Mouse (Mus musculus) left cerebral cortex, postnatal 36 days (tissue): Measurements from ENCODE around the gene Rhoj. TPM values are rescaled to one million over a fixed set of nuclear protein-coding genes. Genes with fewer than 3 reads are reported as not detected.

Experiments
- DNase-seq, 2 experiments: peaks; one replicate each; pipeline ENCODE4 v3.0.0; 2021 to 2022; ENCODE audit warnings: low spot score in 2 of 2, mixed read lengths in 1 of 2
- intact Hi-C: fragments of 180-260 bp; cut with DNase I; formaldehyde crosslinking; loops from one replicate; pipeline ENCODE4 v1.15.1; 2025
- total RNA-seq, 2 experiments: library from RNA; stranded (reverse); gene quantifications; 2 replicates each; pipeline ENCODE4 v1.2.3; 2021

Rhoj gene
- total RNA-seq, result 1 to 10 TPM; 2.9 to 3.1 TPM

DNA sequence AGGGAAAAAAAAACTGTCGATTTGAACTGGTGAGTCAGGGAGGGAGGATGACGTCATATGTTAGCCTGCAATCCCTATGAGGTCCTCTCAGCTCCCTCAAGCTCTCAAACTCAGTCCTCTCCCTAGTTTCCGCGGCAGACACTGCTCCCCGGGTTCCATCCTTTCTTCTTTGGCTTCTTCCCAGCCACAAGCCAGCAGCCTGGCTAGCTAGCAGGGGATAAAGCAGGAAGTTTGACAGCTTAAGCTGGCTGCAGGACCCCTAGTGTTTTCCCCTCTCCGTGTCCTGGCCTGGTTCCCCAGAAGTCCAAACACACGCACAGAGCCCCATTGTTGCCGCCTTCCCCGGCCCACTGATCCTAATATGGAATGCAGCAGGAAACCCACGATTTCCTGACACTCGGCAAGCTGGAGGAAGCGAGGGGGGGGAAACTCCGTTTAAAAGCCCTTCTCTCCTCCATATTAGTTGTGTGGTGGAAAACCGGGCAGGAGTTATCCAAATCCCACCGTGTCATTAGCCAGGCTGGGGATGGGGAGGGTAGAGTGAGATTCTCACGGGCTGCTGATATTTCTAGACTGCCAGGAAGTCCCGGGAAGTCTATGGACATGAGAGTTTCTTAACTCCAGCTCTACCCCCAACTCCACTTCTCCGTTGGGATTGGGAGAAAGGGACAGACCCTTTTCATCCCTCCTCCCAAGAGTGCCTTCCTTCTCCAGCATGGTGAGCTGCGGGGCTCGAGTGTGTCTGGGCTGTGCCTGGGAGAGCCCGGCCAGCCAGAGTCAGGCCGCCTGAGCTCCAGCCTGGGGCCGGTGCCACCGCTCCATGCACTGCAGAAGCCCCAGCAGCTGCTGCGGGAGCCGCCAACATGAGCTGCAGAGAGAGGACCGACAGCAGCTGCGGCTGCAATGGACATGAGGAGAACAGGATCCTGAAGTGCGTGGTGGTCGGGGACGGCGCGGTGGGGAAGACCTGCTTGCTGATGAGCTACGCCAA is at the start of gene Rhoj:
Rhoj (plus strand) TSS at position 362 of the 991 bp plus-strand sequence.
- intact Hi-C loops, result no loop called here
- DNase-seq, result peak; percentile 45 to 67

DNA sequence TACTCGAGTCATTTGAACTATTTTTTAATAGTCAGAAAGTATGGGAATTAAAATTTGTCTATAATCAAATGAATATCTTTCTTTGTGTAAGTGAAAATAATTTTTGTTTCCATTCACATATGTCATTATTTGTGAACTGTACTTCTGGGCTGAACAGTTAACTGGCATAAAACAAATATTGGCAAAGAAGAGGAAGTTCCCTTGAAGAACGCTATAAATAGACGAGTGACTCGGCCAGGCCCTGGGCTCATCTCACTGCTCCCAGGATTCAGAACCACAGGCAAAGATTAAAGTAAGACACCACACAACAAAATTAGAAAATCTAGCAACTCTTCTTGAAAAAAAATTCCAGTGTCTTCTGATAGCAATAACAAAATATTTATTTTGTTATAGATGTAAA is 36.4 kb upstream of the Rhoj start:
- no peak for DNase-seq
- intact Hi-C loops, result no loop called here

DNA sequence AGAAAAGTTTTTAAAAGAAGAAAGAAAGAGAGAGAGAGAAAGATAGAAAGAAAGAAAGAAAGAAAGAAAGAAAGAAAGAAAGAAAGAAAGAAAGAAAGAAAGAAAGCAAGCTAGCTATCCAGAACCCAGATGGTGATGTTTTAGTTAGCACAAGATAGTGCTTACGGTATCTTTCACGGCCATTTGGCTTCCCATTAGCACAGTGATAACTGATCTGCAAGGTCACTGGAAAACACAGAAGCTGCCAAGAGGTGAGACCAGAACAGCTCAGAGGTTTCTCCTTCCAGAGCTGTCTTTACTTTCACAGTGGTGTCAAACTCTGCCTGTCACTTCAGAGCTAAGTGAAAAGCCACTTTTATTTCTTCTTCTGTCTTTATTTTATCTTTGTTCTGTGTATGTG is 32.4 kb upstream of the Rhoj start:
- DNase-seq, result no peak
- intact Hi-C loops, result no loop called here

DNA sequence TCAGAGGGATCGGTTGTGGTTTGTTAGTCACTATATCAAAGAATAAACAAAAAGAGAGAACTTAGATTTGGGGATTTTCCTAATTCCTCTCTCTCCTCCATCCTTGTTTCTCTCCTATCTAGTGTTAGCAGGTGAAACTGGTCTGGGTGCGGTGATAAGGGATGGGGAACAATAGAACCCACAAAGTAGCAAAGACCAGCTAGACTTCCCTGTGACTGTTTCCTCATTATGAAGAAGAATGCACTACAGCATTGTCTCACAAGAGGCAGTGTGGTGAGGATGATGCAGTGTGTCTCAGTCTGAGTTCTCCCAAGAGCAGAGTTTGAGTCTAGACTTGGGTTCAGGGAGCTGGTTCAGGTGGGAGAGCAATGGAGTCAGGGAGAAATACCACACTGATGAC is 30.7 kb upstream of the Rhoj start:
- DNase-seq, result no peak
- intact Hi-C loops, result no loop called here

DNA sequence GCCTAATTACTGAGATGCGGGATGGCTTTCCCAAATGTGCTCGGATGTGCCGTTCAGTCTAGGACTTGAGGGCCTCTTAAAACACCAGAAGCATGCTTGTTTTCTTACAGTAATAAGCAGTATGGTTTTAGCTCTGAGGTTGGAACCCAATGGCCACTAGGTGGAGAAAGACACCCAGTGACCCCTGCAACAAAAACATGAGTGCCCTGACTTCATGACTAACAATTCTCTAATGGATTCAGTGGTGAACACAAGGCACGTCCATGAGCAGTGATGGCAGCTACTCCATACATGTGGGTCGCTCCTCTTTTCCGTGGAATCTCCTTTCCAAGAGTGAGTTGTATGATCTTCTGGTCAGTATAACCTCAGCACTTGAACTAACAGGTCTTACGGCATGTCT is 27.6 kb upstream of the Rhoj start:
- intact Hi-C loops, result loop anchor here (5.0 kb wide), 1 partner anchor 107 kb away; no protein-coding TSS in a partner anchor
- DNase-seq, result no peak

DNA sequence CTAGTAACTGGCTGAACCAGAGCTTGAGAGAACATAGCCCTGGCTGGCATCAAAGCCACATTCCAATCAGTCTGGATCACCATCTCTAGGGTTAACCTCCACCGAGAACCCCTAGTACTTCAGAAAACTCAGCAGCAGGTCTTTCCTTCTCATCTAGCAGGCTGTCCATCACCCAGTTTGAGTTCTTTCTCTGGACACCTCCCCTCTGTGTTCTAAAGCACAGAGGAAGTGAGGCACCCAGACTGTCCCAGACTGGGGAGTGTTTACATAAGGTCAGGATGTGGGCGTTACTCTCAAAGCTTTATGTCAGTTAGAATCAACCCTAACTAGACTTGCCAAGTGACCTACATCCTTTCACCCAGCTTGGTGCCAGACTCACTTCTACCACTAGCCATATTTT is 24.9 kb upstream of the Rhoj start:
- DNase-seq, result no peak
- intact Hi-C loops, result loop anchor here (5.0 kb wide), 1 partner anchor 104 kb away; no protein-coding TSS in a partner anchor

DNA sequence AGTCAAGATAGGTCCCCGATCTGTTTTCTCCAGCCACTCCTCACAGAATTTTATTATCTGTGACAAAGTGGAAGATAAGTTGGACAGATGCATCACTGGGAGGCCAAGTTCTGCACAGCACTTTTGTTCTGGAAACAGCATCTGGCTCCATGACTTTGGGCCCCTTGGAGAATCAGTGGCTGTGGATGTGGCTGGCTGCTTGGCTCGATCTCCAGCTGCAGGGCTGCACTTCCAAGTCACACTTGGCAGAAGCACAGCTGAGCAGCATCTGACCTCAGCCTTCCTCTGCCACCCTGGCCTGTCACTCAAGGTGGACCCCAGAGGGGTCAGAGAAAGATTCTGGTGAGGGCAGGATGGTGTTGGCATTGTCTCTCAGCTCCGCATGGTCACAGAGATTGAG is 22.0 kb upstream of the Rhoj start:
- no peak for DNase-seq
- intact Hi-C loops, result no loop called here

DNA sequence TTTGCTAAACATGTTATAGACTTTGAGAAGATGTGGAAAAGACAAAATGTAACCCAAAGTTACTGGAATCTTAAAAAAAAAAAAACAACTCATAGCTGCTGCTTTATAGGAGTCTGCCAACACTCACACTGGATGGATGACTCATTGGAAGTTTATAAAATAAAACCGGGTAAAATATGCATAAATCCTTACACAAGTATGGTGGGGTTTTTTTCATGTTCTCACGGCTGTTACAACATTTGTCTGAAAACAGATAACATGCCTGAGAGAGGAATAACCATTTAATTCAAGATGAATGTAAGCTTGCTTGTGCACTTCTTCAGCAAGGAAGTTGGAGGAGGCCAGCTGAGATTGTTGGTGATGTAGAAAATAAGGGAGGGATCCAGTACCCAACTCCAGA is 17.6 kb upstream of the Rhoj start:
- no peak for DNase-seq
- intact Hi-C loops, result no loop called here

DNA sequence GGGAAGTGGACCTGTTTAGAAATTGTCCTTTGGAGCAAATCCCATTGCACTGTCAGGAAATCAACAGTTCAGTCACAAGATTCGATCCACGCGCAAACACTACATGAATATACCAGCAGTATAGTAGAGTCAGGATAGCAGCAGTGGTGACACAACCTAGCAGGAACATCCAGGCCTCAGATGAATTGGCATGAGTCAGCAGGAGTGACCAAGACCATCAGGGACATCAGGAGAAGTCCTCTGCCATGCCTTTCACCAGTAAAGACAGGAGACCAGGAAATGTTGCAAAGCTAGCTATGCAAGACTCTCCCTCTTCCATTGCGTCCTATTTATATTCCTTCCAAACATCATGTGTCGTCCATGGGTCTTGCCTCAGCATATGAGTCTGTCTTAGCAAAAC is 16.6 kb upstream of the Rhoj start:
- intact Hi-C loops, result no loop called here

DNA sequence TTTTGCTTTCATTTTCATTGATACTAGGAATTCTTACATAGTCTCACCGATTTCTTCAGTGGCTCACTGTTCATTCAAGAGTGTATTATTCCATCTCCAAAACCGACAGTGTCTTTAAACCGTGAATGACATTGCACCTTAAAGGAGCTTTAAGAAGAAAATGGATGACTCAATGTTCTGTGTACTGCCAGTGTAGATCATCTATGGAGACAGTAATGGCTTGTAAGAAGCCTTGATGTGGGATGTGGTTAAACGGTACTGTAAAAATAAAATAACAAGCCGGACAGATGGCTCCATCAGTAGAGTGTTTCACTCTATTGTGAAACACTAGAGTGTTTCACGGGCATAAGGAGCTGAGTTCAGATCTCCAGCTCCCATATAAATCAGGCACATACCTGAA is 15.2 kb upstream of the Rhoj start:
- DNase-seq, result no peak
- intact Hi-C loops, result no loop called here

More for the DNA sequence above, 16.6 kb upstream of the Rhoj start:
- no peak for DNase-seq

DNA sequence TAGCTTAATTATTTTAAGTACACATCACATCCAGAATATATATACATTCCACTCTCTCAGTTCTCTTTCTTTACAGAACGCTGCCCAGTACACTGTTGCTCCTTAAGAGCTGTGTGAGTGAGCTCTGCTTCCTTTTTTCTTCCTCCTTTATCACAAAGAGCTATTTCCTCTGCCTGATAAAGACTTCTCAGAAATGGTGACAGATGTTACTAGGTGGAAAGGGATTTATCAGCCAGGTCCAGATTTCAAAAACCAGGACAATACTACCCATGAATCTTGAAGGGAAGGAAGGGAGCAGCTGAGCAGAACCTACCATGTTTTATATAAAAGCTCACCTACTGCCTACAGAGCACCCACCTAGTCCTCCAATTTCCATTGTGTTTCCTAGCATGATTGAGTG is 8.3 kb upstream of the Rhoj start:
- no peak for DNase-seq
- intact Hi-C loops, result no loop called here

DNA sequence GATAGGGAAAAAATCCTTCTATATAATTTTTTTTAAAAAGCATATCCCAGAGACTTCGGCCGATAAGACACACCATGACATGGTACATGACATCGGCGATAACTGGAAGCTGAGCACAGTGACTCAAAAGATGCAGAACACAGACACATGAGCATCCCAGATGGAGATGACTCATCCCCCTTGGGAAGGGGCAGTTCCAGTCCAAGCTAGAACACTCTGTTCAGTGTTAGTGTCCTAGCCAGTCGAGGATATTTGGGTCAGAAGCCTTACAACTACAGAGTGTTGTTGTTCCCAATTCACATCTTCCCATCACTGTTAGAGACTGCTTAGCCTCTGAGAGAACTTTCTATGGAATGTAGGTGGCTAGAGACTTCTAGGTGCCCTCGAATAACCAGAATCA is 4.0 kb upstream of the Rhoj start:
- intact Hi-C loops, result no loop called here
- peak in 1 of 2 experiments; percentile 17 for DNase-seq

DNA sequence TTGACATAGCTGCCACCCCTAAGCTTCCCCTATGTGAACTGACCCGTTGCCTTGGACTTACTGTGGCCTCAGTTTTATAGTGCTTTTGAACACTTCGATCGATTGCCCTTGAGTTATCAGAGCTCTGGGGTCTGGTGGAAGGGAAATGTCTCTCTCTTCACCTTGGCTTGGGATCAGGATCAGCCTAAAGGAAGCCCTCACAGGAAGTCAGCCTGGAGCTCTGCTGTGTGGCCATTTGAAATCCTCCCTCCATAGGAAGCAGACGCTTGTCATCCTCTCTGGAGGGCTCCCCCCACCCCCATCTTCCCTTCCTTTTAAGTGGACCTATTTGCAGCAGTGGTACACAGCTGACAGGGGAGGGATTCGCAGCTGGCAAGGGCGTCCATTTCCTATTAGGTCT is 1.6 kb downstream of the Rhoj start:
- no peak for DNase-seq
- intact Hi-C loops, result no loop called here

DNA sequence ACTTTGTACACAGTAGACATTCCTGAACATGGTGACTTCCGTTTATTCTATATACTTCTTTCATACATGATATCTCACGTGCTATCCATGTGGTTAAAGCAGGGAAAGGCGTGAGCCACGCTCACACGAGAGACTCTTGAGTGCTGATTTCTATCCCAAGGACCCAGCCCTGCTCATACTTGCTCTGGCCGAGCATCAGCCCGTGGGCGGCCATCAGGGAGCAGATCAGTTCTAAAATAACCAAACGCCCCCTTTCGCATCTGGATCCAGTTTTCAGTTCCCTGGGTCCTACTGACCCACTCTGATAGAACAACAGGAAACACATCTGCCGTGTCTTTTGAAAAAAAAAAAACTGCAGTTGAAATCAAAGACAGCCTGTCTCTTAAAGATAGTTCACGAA is 2.6 kb downstream of the Rhoj start:
- intact Hi-C loops, result no loop called here
- no peak for DNase-seq

DNA sequence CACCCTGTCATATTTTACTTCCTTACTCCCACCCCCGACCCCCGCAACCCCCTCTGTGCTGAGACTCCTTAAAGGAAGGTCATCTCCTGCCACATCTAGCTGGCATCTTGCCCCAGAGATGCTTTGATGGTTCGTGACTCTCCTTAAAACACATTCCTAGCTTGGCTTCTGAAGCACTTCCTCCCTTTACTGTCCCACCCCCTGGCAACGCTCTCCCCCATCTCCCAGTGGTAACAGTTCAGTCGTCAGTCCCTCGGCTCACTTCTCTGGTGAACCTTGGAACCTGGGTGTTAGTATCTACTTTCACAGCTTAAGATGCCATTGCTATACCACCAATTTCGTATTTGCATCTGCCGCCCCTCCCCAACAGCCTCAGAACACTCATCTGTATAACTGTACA is 3.8 kb downstream of the Rhoj start:
- intact Hi-C loops, result no loop called here
- DNase-seq, result no peak

DNA sequence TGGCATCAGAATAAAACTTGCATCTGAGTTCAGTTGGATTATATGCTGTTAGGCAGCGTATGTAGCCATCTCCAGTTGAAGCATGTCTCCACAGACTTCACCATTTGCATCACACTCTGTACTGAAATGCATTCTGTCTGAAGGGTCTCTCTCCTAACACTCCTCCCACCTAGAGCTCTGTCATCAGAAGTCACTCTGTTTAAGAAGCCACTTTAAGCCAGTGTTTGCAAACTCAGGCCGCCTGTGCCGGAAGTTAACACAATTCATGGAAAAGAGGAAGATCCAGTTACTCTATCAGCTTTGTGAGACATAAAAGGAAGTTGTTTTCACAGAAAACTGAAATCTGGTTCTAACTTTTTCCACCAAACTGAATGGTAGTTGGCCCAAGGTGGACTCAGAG is 5.9 kb downstream of the Rhoj start:
- intact Hi-C loops, result no loop called here

DNA sequence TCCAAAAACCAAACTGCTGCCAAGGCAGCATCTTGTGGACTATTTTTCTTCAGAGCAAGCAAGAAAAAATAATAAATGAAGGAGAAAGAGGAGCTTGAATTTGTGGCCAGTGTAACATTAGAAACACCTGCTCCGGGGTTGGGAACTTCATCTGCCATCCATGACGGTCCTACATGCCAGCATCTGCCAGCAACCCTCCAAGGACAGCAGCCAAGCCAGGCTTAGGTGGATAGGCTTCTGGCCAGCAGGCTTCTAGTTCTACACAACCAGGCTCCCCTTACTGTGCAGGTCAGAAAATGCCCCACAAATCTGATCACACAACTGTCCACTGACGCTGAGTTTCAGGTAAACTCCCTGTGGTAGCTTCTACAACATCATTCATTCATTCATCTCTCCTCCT is 7.7 kb downstream of the Rhoj start:
- no peak for DNase-seq

More for the DNA sequence above, 5.9 kb downstream of the Rhoj start:
- no peak for DNase-seq

DNA sequence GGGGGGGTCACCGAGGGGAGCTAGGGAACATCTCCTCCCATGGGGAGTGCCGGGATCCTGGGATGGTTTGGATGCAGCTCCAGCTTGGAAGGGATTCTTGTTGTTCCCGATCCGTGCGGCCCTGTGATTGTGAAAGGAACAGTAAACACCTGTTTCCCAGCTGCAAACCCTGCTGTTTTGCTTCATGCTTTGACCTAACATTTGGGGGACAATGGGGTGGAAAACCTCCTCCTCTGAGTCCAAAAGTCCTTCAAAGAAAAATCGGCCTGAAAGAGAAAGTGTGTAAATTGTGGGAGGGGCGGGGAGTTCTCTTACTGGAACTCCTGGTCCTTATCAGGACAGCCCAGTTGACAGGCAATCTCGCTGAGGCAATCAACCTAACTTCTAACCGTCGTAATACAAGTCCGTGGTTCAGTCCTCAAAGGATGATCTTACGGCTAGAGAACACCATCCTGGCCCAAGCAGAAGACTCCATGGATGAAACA is 12.4 kb downstream of the Rhoj start:
- DNase-seq, result no peak
- intact Hi-C loops, result no loop called here

More for the DNA sequence above, 7.7 kb downstream of the Rhoj start:
- intact Hi-C loops, result no loop called here

DNA sequence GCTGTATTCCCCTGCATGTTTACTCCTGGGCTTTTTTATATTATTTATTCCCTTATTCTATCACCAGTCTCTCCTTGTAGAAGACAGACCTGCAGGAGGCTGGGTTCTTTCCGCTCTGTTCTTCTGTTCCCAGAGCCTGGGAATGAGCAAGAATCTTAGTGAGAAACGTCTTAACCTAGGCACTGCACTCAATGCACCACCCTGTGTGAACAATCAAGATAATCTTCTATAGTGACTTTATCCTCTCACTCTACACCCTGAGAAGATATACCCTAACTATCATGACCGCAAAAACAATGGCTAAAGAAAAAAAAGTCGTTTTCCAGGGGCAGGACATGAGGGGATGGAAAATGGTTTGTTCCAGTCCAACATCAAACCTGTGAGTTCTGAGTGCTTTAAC is 13.1 kb downstream of the Rhoj start:
- intact Hi-C loops, result no loop called here
- DNase-seq, result no peak

DNA sequence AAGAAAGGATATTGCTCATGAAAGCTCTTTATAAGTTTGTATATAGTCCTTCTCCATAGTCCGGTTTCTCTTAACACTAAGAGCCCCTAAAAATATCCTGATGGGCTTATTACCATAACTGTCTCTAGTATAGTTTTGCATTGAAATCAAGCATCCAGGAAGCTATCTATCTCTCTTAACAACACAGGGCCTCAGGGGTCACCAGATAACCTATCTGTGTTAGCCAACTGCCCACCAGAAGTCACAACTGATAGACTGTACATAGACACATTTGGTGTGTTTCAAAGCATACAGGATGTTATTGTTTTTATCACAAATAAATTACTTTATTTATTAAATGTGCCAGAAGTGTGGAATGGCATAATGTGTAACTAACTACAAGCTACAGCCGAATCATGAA is 21.1 kb downstream of the Rhoj start:
- intact Hi-C loops, result no loop called here
- DNase-seq, result no peak

DNA sequence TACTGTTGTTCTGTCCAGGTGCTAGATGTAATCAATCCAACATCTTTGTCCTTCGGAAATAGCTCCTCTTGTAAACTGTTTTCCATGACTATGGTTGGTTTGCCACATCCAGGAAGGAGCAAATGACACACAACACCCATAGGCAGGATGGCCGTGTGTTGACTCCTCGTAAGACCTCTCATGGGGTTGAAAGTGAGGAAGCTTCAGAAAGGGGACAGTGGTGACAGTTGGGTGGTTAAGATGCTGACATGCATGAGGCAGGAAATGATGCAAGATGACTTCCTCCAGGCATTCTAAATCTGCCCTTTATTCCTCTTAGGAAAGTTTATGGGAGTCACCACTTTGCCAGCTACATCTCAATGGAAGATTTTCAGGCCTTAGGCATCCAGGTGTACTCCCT is 31.8 kb downstream of the Rhoj start:
- intact Hi-C loops, result no loop called here
- no peak for DNase-seq
